Mouse (Mus musculus) erythroblast, embryonic 14.5 days (primary cell): ENCODE measurements around the gene Nudt3.

ENCODE experiments used
- GATA1 ChIP-seq: IDR thresholded peaks from 2 replicates; pipeline ENCODE4 v1.6.1; 2012; ENCODE audit warnings: low read length, inconsistent platforms, mixed read lengths
- TAL1 ChIP-seq: IDR thresholded peaks from 3 replicates; pipeline ENCODE4 v1.6.1; 2012; ENCODE audit warnings: low read length, inconsistent platforms, mixed read lengths

DNA sequence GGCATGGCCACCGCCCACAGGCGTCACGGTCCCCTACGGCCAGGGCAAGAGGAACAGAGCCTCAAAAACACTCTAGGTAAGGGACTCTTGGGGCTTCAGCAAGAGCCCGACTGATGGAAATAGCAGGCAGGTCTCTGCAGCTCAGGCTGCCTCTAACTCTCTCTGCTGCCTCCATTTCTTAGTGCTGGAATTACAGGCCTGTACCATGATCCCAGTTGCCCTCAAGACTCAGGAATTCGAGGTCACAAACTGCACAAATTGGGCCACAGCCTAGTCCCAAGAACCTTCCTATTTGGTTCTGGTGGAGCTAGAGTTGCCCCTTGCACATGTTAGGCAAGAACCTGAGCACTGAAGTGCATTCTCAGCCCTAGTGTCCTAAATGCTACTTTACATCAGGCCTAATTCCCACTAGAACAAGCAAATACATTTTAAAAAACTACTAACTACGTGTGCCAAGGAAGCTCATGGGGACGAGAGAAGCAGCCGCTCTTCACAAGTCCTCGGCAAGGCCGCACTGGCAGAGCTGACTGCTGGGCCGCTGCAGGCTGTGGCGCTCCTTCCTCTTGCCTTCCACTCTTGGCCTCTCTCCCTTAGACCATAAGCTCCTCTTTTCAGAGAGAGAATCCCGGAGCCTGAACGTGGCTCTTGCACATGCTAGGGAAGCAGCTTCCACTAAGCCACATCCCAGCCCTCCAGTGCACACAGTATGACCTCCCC is 27.5 kb downstream of the Nudt3 start:
- TF ChIP-seq GATA1 (no peak), TAL1 (no peak)
